Mouse (Mus musculus) WW6 (cell line): ENCODE results near the gene Nif3l1.

Source experiments
- DNase-seq: peaks from one replicate; pipeline ENCODE4 v3.0.0-alpha.2; 2013; ENCODE audit warnings: low read depth, low spot score

Nif3l1 gene

DNA sequence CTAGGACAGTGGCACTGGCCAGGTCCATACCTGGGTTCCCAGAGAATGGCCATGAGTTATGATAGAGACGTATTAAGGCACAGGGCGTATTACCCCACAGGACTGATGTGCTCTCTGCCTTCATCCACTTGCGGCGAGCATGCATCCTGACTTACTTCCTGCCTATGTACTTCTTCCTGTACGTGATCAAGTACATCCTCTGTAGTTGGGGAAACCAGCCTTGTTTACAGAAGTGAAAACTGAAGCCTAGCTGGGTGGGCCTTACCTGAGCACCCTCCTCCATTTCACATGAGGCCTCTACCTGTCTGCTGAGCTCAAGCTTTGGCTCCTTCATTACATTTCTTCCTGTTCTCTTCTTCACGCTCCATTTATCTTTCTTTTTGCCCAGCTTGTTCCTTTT is 9.4 kb downstream of the Nif3l1 start:
- DNase-seq = no peak

- DNase-seq = no peak
Observed at GRCm38 (mm10) chr1:58458175-58458574, 13.2 kb downstream of the Nif3l1 start.

DNA sequence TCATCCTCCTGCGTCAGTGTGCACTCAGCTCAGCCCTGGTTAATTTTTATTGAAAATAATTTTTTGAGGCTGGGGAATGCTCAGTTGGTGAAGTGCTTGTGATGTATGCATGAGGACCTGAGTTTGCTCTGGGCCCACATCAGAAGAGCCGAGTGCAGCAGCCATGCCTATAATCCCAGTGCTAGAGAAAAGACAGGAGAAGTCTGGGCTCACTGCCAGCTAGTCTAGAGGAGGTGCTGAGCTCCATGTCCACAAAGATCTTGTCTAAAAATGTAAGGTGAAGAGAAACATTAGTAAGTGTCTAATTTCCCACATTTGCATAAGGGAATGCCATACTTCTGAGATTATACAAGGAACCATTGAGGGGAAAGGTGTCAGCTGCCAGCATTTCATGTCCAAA is 13.9 kb downstream of the Nif3l1 start:
- DNase-seq = no peak

- DNase-seq = no peak
Observed at GRCm38 (mm10) chr1:58460566-58460965, 15.6 kb downstream of the Nif3l1 start.

DNA sequence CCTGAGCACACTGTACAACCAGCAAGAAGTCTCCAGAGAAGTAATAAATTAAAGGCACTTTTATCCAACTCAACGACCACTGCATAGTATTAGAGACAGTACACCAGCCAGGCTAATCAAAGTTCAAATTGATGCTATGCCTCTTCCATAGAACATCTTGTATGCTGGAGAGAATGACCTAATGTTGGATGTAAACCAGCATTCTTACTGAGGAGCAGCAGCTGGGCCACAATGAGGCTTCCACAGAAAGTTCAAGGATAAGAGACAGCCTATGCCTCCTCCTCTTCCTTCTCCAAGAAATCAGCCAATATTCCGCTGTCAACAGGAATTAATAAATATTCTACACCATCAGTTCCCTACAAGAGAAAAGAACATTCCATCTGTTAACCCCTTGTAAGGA is 19.0 kb downstream of the Nif3l1 start:
- DNase-seq = no peak

- no peak for DNase-seq
Observed at GRCm38 (mm10) chr1:58465042-58465441, 20.1 kb downstream of the Nif3l1 start.

DNA sequence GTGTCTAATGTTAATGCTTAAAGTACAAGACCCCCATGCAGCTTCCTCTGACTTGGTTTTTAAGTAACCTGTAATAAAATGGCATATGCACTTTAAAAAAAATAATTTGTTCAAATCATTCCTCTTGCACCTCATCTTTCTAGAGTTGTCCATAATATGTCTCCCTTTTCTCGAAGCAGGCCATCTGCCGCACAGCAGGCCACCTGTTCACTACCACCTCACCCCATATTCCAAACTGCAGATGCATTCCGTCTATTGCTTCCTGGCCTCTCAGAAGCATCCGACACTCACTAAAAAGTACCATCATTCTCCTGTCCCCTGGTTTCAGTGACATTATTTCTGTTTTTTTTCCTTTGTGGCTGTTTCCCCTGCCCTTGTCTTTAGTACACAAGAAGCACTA is 20.6 kb downstream of the Nif3l1 start:
- no peak for DNase-seq

DNA sequence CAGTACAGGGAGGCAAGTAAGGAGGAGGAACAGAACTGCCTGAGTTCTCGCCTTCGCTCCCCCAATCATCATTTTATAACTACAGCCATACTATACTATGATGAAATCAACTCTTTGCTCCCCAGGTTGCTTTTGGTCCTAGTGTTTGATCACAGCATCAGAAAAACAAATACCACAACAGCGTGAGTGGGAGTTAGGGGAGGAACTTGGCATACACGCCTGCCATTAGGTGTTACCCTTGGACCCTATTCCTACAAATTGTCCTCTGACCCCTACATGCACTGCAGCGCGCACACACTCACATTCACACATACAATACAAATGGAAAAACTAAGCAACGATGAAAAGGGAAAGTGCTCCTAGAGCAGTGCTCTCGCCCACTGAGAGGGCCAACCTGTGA is 30.7 kb downstream of the Nif3l1 start:
- DNase-seq = no peak

- no peak for DNase-seq
Observed at GRCm38 (mm10) chr1:58482647-58483046, 37.7 kb downstream of the Nif3l1 start.

DNA sequence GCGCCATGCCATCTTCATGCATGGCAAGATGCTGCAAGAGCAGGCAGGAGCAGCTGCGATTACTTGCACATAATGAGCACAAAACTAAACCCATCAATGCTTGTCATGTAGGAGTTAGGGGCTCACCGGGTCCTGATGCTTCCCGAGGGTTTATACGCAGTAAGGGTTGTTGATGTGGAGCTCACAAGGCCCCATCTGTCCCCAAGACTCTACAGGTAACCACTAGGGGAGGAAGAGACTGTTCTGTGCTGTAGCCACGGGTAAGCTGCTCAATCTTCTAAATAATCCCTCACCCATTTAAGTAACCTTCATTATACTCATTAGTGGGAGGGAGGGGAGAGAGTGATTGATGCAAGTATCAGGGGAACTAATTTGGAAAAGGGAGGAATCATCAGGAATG is 50.7 kb downstream of the Nif3l1 start:
- no peak for DNase-seq

DNA sequence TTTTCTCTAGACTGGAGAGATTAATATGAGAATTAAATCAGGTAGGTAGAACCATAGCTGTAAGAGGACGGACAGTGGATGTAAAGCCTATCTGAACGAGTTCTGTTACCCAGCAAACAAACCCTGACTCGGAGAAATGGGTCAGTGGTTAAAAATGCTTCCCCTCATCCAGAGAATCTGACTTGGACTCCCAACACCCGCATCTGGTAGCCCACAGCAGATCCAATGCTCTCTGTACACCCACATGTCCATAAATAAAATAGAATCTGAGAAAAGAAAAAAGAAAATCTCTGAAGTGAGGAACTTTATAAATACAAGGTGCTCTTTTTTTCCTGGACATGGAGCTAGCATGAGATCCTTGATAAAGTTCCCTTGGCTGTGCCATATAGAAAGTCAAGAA is 52.7 kb downstream of the Nif3l1 start:
- DNase-seq = no peak

DNA sequence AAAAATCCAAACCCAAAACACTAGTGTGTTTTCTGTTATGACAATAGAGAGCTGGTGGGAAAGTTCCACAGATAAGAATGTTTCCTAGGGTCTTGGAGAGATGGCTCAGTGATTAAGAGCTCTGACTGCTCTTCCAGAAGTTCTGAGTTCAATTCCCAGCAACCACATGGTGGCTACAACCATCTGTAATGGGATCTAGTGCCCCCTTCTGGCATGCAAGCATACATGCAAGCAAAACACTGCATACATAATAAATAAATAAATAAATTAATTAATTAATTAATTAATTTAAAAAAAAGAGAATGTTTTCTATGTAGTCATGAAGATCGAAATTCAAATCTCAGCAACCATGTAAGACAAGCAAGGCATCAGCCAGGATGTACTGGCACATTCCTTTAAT is 53.8 kb downstream of the Nif3l1 start:
- DNase-seq = no peak

DNA sequence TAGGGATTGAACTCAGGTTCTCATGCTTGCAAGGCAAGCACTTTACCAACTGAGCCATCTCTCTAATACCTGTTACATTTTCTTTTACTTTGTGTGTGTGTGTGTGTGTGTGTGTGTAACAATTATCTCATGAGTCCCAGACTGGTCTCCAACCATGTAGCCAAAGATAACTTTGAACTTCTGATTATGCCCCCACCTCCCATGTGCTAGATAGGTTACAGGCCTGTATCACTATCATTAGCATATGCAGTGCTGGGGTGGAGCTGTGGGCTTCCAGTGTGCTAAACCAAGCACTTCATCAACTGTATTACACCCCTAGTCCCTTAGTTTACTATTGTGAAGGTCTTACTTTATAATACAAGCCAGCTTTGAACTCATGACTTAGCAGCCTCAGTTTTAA is 58.2 kb downstream of the Nif3l1 start:
- no peak for DNase-seq

DNA sequence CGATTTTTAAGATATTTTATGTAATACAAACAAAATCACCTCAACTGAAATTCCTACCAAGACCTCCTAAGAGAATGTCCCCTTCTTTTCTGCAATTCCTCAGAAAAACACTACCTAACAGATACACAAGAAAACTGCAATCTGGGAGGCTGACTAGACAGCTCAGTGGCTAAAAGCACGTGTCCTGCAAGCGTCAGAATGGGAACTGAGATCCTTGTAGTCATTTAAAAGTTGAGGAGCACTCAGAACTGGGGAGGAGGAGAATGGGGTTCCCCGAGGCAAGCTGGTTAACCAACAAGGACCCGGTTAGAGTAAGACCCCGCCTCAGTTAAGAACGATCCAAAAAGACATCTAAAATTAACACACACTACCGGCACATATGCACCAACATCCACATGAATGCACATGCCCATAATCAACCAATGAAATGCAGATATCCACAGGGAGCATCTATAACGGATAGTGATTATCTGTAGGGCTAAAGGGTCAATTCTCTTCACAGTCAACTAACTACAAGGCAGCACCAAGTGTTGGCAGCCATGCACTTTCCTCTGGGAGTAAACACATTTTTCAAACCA is 58.9 kb downstream of the Nif3l1 start:
- no peak for DNase-seq

GRCm38 (mm10) chr1:58504577-58505254 is 59.8 kb downstream of the Nif3l1 start, which contains the start of gene Orc2:
Orc2 (minus strand) TSS chr1:58505109.
- peak; percentile 86 for DNase-seq

- DNase-seq = no peak
Observed at GRCm38 (mm10) chr1:58507249-58507648, 62.3 kb downstream of the Nif3l1 start.
